Mouse (Mus musculus) adrenal gland, adult 8-10 months (tissue): Measurements from ENCODE around the gene Atp6v1b1. TPM values are rescaled to one million over a fixed set of nuclear protein-coding genes. Genes with fewer than 3 reads are reported as not detected.
A peak's percentile ranks its signal among the peaks of the same experiment; 100 is the strongest.

Source experiments
- DNase-seq: peaks from one replicate; pipeline ENCODE4 v3.0.0; 2022
- total RNA-seq, 4 experiments: library from RNA; stranded (reverse); gene quantifications; 2 replicates each; pipeline ENCODE4 v1.2.4; 2022

Atp6v1b1 gene
- total RNA-seq, 4 experiments from 2014 or later: not detected

- DNase-seq: no peak
Observed at GRCm38 (mm10) chr6:83715461-83716196, 27.2 kb upstream of the Atp6v1b1 start.

- DNase-seq: no peak
Observed at GRCm38 (mm10) chr6:83717026-83717425, 25.8 kb upstream of the Atp6v1b1 start.

GRCm38 (mm10) chr6:83722526-83722925 lies 20.3 kb upstream of the Atp6v1b1 start:
- no peak for DNase-seq

GRCm38 (mm10) chr6:83727178-83727577 lies 15.6 kb upstream of the Atp6v1b1 start:
- DNase-seq: no peak

- DNase-seq: no peak
Observed at GRCm38 (mm10) chr6:83728488-83728887, 14.3 kb upstream of the Atp6v1b1 start.

GRCm38 (mm10) chr6:83729350-83729970 lies 13.3 kb upstream of the Atp6v1b1 start:
- no peak for DNase-seq

- peak; percentile 37 for DNase-seq
Observed at GRCm38 (mm10) chr6:83731128-83731527, 11.7 kb upstream of the Atp6v1b1 start.

- no peak for DNase-seq
Observed at GRCm38 (mm10) chr6:83737311-83737710, 5.5 kb upstream of the Atp6v1b1 start.

GRCm38 (mm10) chr6:83738596-83738995 lies 4.2 kb upstream of the Atp6v1b1 start:
- no peak for DNase-seq

GRCm38 (mm10) chr6:83743212-83743611 lies 422 bp downstream of the Atp6v1b1 start:
- no peak for DNase-seq

GRCm38 (mm10) chr6:83744126-83744525 lies 1.3 kb downstream of the Atp6v1b1 start:
- no peak for DNase-seq

GRCm38 (mm10) chr6:83744557-83744956 lies 1.8 kb downstream of the Atp6v1b1 start:
- no peak for DNase-seq

- DNase-seq: no peak
Observed at GRCm38 (mm10) chr6:83745466-83745865, 2.7 kb downstream of the Atp6v1b1 start.

- DNase-seq: no peak
Observed at GRCm38 (mm10) chr6:83749286-83749685, 6.5 kb downstream of the Atp6v1b1 start.

- no peak for DNase-seq
Observed at GRCm38 (mm10) chr6:83750171-83750684, 7.4 kb downstream of the Atp6v1b1 start.

GRCm38 (mm10) chr6:83756051-83756450 lies 13.3 kb downstream of the Atp6v1b1 start:
- DNase-seq: no peak

GRCm38 (mm10) chr6:83762344-83762743 lies 19.6 kb downstream of the Atp6v1b1 start, which contains the start of gene Ankrd53:
TSS of gene Ankrd53 (plus strand) at chr6:83762644.
- no peak for DNase-seq

- no peak for DNase-seq
Observed at GRCm38 (mm10) chr6:83762880-83763431, 20.2 kb downstream of the Atp6v1b1 start.

- no peak for DNase-seq
Observed at GRCm38 (mm10) chr6:83766982-83767381, 24.2 kb downstream of the Atp6v1b1 start.

- DNase-seq: no peak
Observed at GRCm38 (mm10) chr6:83768485-83768884, 25.7 kb downstream of the Atp6v1b1 start.

GRCm38 (mm10) chr6:83774126-83774525 lies 31.3 kb downstream of the Atp6v1b1 start:
- no peak for DNase-seq

GRCm38 (mm10) chr6:83774781-83775563 lies 32.2 kb downstream of the Atp6v1b1 start:
- no peak for DNase-seq
